Mouse (Mus musculus) forebrain, embryonic 12.5 days (tissue): ENCODE results near the gene Btf3. TPM values are rescaled to one million over a fixed set of nuclear protein-coding genes. Genes with fewer than 3 reads are reported as not detected.

Experiments
- ATAC-seq: fragments of 200-750 bp; cut with Nextera tagmentation; 2 replicates; pipeline ENCODE4 v1.8.0; 2017; ENCODE audit warnings: moderate TSS enrichment; ENCODE audit not compliant: low FRiP score
- H3K27ac ChIP-seq: fragments of 300-500 bp; sonication (generic); 2 replicates; pipeline ENCODE4 v1.5.1; 2016; ENCODE audit warnings: mild to moderate bottlenecking
- H3K27me3 ChIP-seq: fragments of 300-500 bp; sonication (generic); 2 replicates; pipeline ENCODE4 v1.6.1; 2016; ENCODE audit warnings: mild to moderate bottlenecking
- H3K36me3 ChIP-seq: fragments of 300-500 bp; sonication (generic); replicated peaks from 2 replicates; pipeline ENCODE4 v1.6.1; 2016; ENCODE audit warnings: mild to moderate bottlenecking
- H3K4me1 ChIP-seq: fragments of 300-500 bp; sonication (generic); 2 replicates; pipeline ENCODE4 v1.6.1; 2016
- H3K4me2 ChIP-seq: fragments of 300-500 bp; sonication (generic); 2 replicates; pipeline ENCODE4 v1.6.1; 2016; ENCODE audit warnings: mild to moderate bottlenecking, moderate library complexity
- H3K4me3 ChIP-seq: fragments of 300-500 bp; sonication (generic); replicated peaks from 2 replicates; pipeline ENCODE4 v1.5.1; 2016; ENCODE audit warnings: mild to moderate bottlenecking
- H3K9ac ChIP-seq: fragments of 300-500 bp; sonication (generic); 2 replicates; pipeline ENCODE4 v1.6.1; 2016; ENCODE audit warnings: mild to moderate bottlenecking
- H3K9me3 ChIP-seq: fragments of 300-500 bp; sonication (generic); 2 replicates; pipeline ENCODE4 v1.6.1; 2016
- whole genome bisulfite sequencing: fragments of 180-500 bp; shearing (Covaris S2); methylation state at CpG from one replicate; pipeline ENCODE4 v1.1.7; 2016; 5-methylcytosine and 5-hydroxymethylcytosine counted together
- polyA plus RNA-seq: library from polyadenylated mRNA; unstranded; fragments of >200 nt; fragmentation: Nextera tagmentation; extraction: Ambion mirVana; gene quantifications from 2 replicates; pipeline ENCODE4 v1.2.1, GENCODE M21; 2016

Btf3 gene
- polyA plus RNA-seq, 1 experiment from 2014 or later, result 699 TPM

DNA sequence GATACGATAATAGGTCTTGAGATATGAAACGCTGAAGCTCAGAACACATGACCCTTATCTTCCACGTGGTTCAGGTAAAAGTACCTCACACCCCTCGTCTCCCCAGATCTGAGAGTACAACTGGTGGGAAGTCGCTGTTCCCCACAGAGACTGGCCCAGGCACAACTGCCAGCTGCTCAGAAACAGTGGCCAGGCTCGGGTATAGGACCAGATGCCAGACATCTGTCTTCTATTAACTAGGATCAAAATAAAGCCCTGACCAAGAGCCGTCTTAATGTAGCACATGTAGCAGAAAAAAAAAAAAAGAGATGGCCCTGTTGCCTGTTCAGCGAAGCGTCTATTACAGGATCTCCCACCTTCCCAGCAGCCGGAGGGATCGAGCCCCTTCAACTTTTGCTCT lies 8.2 kb upstream of the Btf3 start:
- H3K36me3 ChIP-seq, result no peaks in the 10 kb centered on the region; the same call in 1 of the 2 replicates
- no peaks in the 10 kb centered on the region for H3K4me1 ChIP-seq
- no peak overlapping the region for H3K4me2 ChIP-seq
- H3K27me3 ChIP-seq, result no peaks in the 10 kb centered on the region
- 82% methylated on average over 11 of the region's 11 CpGs for WGBS
- H3K9ac ChIP-seq, result no peak overlapping the region
- no peak overlapping the region for H3K4me3 ChIP-seq
- H3K9me3 ChIP-seq, result no peaks in the 10 kb centered on the region
- no peak overlapping the region for H3K27ac ChIP-seq
- no peak for ATAC-seq

DNA sequence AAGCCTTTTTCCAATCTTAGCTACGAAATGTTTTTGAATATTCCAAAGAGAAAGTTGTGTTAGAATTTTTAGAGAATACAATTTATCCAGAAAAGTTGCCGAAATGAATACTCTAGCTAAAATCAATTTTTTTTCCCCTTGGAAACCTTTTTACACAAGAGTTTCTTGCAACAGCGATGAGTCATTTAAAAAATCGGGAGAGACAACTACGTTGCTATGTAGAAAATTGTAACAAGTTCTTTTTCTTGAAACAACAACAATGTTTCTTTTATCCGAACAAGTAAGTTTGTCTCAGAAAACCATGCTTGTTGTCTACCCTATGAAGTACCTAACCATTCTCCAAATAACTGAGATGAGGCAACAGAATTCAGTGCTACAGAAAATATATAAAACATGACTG lies 1.1 kb upstream of the Btf3 start:
- WGBS, result 90% methylated on average over 6 of the region's 6 CpGs
- H3K4me2 ChIP-seq, result peak overlapping the region; percentile 71
- no peak for ATAC-seq
- H3K27ac ChIP-seq, result no peak overlapping the region
- H3K9me3 ChIP-seq, result no peaks in the 10 kb centered on the region
- no peak overlapping the region for H3K4me3 ChIP-seq
- H3K4me1 ChIP-seq, result peaks cover 16% of the 10 kb centered on the region
- no peak overlapping the region for H3K9ac ChIP-seq
- no peaks in the 10 kb centered on the region for H3K27me3 ChIP-seq
- H3K36me3 ChIP-seq, result peaks cover 14% of the 10 kb centered on the region

DNA sequence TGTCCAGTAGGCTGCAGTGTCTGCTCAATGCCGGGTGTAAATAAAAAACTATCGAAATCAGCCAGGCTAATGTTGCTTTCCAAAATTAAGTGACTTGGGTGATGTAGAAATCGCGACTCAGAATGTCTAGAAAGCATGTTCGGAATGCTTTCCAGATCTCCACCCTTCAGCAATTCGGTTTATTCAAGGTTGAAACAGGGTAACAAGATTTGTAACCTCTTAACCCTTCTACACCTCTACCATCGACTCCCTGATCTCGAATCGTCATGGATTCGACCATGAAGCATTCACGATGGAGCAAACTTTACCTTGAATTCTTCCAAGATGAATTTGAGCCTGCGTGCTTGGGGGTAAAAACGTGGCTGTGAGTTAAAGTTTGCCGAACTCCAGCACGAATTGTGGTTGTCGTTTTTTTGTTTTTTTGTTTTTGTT lies 456 bp upstream of the Btf3 start:
- Histone ChIP-seq H3K4me2 (peak overlapping the region; percentile 71), H3K4me1 (peaks cover 16% of the 10 kb centered on the region), H3K9me3 (no peaks in the 10 kb centered on the region), H3K36me3 (peaks cover 19% of the 10 kb centered on the region), H3K27me3 (no peaks in the 10 kb centered on the region), H3K4me3 (peak overlapping the region; percentile 100), H3K9ac (peak overlapping the region; percentile 99), H3K27ac (peak overlapping the region; percentile 93)
- ATAC-seq, result peak; percentile 43; the same call in 1 of the 2 replicates
- 2% methylated on average over 16 of the region's 16 CpGs for WGBS

DNA sequence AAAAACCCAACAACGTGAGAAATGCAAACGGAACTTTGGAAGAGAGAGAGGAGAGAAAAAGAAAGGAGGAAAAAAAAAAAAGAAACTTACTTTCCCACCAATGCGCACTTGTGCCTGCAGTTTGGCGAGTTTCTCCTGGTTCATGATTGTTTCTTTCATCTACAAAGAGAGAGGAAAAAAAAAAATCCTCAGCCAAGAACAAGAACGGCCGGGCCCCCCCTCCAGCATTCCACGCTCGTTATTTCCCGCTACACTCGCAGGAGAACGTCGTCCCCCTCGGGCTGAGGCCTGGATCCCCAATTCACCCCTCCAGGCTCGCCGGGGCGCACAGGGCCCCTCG lies 696 bp downstream of the Btf3 start:
- peak overlapping the region; percentile 99 for H3K9ac ChIP-seq
- peaks cover 30% of the 10 kb centered on the region for H3K36me3 ChIP-seq
- H3K27ac ChIP-seq, result peak overlapping the region; percentile 93
- peak overlapping the region; percentile 100 for H3K4me3 ChIP-seq
- H3K9me3 ChIP-seq, result no peaks in the 10 kb centered on the region
- H3K27me3 ChIP-seq, result no peaks in the 10 kb centered on the region
- H3K4me2 ChIP-seq, result peak overlapping the region; percentile 71
- no peak for ATAC-seq
- whole genome bisulfite sequencing, result under 1% methylated on average over 17 of the region's 17 CpGs
- H3K4me1 ChIP-seq, result peaks cover 16% of the 10 kb centered on the region

DNA sequence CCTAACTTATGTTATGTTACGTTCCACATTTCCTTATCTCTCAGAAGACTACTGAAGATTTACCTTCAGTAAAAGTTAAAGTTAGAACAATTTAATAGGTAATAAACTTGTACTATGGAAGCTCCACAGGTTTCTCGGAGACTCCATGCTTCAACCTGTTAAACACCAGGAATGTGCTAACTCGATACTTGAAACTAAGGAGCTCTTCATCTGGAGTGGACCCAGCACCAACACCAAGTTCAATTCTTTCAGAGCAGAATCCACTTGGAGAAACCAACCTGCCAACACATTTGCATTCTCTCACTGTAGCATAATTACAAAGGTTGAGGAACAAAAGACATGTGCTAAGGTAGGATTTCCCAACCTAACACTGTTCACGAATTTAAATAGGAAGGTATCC lies 1.7 kb downstream of the Btf3 start:
- Histone ChIP-seq H3K4me3 (peak overlapping the region; percentile 100; the same call in 1 of the 2 replicates), H3K27me3 (no peaks in the 10 kb centered on the region), H3K9me3 (no peaks in the 10 kb centered on the region), H3K4me2 (peak overlapping the region; percentile 71), H3K27ac (no peak overlapping the region), H3K36me3 (peaks cover 40% of the 10 kb centered on the region), H3K4me1 (peaks cover 16% of the 10 kb centered on the region), H3K9ac (no peak overlapping the region)
- 79% methylated on average over 4 of the region's 4 CpGs for WGBS
- no peak for ATAC-seq

DNA sequence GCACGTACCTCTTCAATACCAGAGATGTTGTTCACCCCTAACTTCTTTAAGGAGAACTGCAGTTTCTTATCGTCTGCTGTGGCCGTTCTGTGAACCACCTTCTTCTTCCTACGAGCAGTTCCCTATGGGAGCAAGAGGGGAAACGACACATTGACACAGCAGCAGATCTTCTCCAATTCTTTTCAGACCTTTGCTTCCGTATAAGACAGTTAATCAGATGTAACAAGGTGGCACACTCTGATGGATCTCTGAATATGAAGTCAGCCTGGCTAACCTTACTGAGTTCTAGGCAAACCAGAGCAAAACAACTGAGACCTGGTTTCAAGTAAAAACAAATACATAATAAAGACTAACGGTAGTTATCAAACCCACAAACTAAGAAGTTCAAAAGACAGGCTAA lies 3.2 kb downstream of the Btf3 start:
- no peak for ATAC-seq

DNA sequence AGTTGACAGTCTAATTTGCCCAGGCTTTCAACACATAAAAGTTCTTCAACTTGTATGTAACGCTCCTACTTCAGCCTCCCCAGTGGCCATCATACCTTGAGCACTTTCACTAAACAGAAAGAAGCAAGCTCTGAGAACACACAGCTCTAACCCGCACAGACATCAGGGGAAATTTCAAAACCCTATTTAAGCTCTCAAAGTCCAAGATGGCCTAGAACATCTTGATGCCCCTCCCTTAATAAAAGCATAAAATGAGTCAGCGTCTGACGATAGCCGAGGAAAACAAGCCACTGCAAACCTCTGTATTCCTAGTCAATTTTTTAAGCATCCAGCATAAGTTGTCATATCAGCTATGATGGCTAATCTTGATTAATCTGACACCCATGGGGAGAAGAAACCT lies 5.2 kb downstream of the Btf3 start:
- WGBS, result 96% methylated on average over 5 of the region's 5 CpGs
- peaks cover 61% of the 10 kb centered on the region for H3K36me3 ChIP-seq
- ATAC-seq, result no peak

More for the DNA sequence above, 3.2 kb downstream of the Btf3 start:
- no peak overlapping the region for H3K9ac ChIP-seq
- H3K9me3 ChIP-seq, result no peaks in the 10 kb centered on the region
- no peaks in the 10 kb centered on the region for H3K27me3 ChIP-seq
- H3K36me3 ChIP-seq, result peaks cover 52% of the 10 kb centered on the region
- WGBS, result 85% methylated on average over 7 of the region's 7 CpGs
- H3K4me2 ChIP-seq, result no peak overlapping the region
- H3K27ac ChIP-seq, result no peak overlapping the region
- H3K4me3 ChIP-seq, result no peak overlapping the region
- H3K4me1 ChIP-seq, result peaks cover 16% of the 10 kb centered on the region

DNA sequence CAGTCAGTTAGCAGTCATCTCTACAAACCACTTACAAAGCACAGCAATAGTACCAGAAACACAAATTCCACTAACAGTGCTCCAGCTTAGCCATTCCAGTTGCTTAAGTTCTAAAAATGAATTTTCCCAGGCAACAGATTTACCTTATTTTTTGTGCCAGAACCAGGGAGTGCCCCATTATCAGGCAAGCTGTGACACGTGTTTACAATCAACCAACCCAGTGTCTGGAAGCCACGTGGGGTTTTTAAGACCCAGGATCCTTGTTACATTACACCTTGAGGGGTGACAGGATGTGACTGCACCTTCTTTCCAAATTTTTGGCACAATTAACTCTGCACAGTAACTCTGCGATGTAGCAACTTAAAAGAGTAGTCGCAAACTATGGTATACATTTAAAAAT lies 8.1 kb downstream of the Btf3 start:
- H3K4me1 ChIP-seq, result peaks cover 9% of the 10 kb centered on the region; the same call in 1 of the 2 replicates
- no peak overlapping the region for H3K4me2 ChIP-seq
- no peak overlapping the region for H3K9ac ChIP-seq
- H3K4me3 ChIP-seq, result no peak overlapping the region
- 86% methylated on average over 4 of the region's 4 CpGs for WGBS
- no peaks in the 10 kb centered on the region for H3K9me3 ChIP-seq
- no peak for ATAC-seq
- H3K27ac ChIP-seq, result no peak overlapping the region
- no peaks in the 10 kb centered on the region for H3K27me3 ChIP-seq
- H3K36me3 ChIP-seq, result peaks cover 56% of the 10 kb centered on the region

More for the DNA sequence above, 5.2 kb downstream of the Btf3 start:
- Histone ChIP-seq H3K27ac (no peak overlapping the region), H3K4me1 (peaks cover 17% of the 10 kb centered on the region), H3K4me2 (no peak overlapping the region), H3K4me3 (no peak overlapping the region), H3K9ac (no peak overlapping the region), H3K27me3 (no peaks in the 10 kb centered on the region), H3K9me3 (no peaks in the 10 kb centered on the region)

DNA sequence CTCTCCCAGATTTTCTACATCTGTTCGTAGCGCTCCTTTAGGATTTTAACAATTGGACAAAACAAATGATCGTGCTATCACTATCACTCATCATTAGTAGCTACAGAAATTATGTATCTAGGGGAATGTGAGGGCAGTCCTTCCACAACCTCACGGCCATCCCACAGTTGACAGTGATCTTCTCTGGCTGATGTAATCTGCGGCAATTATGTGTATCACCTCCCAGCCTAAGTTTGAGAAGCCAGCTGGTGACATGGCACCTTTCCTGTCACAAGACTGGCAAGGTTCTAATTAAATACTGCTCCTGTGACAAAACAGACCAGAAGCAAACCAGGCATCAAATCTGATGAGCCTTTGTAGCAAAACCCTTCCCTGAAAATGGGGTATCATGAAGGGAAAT lies 8.8 kb downstream of the Btf3 start:
- WGBS, result 85% methylated on average over 5 of the region's 5 CpGs
- Histone ChIP-seq H3K4me3 (no peak overlapping the region), H3K4me2 (no peak overlapping the region), H3K9ac (no peak overlapping the region), H3K4me1 (peaks cover 9% of the 10 kb centered on the region; the same call in 1 of the 2 replicates), H3K36me3 (peaks cover 48% of the 10 kb centered on the region), H3K27ac (no peak overlapping the region), H3K27me3 (no peaks in the 10 kb centered on the region), H3K9me3 (no peaks in the 10 kb centered on the region)
- no peak for ATAC-seq

DNA sequence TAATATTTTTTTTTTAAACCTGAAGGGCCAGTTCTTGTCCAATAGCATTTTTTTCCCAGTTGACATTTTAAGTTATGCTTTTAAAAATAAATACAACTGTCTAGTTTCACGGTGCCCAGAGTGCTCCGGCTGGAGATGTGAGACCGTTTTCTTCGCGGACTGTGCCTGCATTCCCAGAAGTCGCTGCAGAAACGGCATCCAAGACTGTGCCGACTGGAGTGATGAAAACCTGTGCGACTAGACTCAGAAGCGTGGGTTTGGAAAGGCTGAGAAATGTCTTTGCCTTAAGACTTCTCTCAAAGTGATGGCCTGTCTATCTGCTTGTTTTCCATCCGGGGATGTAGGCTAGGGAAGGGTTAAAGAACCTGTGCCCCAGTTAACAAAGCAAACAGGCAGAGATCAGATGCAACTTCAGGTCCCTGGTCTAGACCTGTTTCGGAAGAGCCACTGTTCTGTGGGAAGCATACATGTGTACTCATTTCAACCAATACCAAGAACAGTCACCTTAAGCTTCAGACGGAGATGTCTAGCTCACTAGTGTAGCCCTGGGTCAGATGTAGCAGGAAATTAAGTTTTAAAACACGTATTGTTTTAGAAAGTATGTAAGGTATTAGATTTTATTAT lies 9.8 kb downstream of the Btf3 start:
- Histone ChIP-seq H3K4me2 (no peak overlapping the region), H3K9ac (no peak overlapping the region), H3K9me3 (no peaks in the 10 kb centered on the region), H3K4me3 (no peak overlapping the region), H3K4me1 (peaks cover 9% of the 10 kb centered on the region; the same call in 1 of the 2 replicates), H3K27me3 (no peaks in the 10 kb centered on the region), H3K27ac (no peak overlapping the region), H3K36me3 (peaks cover 40% of the 10 kb centered on the region)
- WGBS, result 66% methylated on average over 14 of the region's 14 CpGs
- ATAC-seq, result no peak

DNA sequence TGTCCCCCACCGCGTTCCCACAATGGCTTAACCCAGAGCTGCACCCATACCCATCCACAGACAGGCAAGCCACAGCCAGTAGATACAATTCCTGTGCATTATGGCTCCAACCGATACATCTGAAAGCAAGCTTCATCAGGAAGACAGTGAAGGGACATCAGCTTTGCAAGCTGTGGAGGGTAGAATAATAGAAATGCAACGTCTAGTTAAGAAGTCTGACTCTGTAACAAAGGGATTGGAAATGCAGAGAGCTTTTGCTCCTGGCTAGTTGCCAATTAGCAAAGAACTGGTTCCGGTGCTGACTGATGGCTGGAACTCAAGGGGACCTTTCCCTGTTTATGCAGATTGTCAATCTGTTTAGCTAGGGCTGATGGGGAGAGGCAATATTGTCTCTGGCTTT lies 10.4 kb downstream of the Btf3 start:
- no peak overlapping the region for H3K4me2 ChIP-seq
- no peak overlapping the region for H3K9ac ChIP-seq
- H3K9me3 ChIP-seq, result no peaks in the 10 kb centered on the region
- no peak overlapping the region for H3K4me3 ChIP-seq
- H3K27ac ChIP-seq, result 0 out of 2 replicates have a peak overlapping the region, but pooled peaks have one; percentile 31
- ATAC-seq, result no peak
- WGBS, result 38% methylated on average over 5 of the region's 5 CpGs
- peaks cover 9% of the 10 kb centered on the region; the same call in 1 of the 2 replicates for H3K4me1 ChIP-seq
- H3K27me3 ChIP-seq, result no peaks in the 10 kb centered on the region
- H3K36me3 ChIP-seq, result peaks cover 34% of the 10 kb centered on the region

DNA sequence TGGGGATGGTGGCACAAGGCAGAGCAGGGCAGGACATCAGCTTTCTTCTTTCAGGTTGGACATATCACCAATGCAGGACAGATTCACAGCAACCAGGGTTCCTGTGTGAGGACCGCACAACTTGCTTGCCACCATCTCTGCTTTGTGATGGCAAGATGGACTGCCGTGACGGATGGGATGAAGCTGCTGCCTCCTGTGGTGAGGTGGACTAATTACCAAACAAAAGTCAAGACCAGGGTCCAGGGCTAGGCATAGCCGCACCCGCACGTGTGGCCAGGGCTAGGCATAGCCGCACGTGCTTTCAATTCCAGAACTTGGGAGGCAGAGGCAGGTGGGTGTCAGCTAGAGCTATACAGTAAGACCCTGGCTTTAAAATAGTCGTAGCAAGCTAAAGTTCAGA lies 11.5 kb downstream of the Btf3 start:
- ATAC-seq, result no peak
- Histone ChIP-seq H3K4me2 (no peak overlapping the region), H3K4me3 (no peak overlapping the region), H3K27ac (no peak overlapping the region), H3K4me1 (peaks cover 9% of the 10 kb centered on the region; the same call in 1 of the 2 replicates), H3K9ac (no peak overlapping the region), H3K36me3 (peaks cover 22% of the 10 kb centered on the region), H3K9me3 (no peaks in the 10 kb centered on the region), H3K27me3 (no peaks in the 10 kb centered on the region)
- WGBS, result 90% methylated on average over 9 of the region's 9 CpGs
